Mouse (Mus musculus): ENCODE data around the gene Bcl9l. TPM values are rescaled to one million over a fixed set of nuclear protein-coding genes. Genes with fewer than 3 reads are reported as not detected.
A peak's percentile ranks its signal among the peaks of the same experiment; 100 is the strongest.

Bcl9l gene
- polyA plus RNA-seq, 1 experiment from 2014 or later, result 8.6 TPM

- Histone ChIP-seq H3K27ac (peak overlapping the region; percentile 49; the same call in 1 of the 2 replicates), H3K4me2 (no peak overlapping the region)
- ATAC-seq (ENCODE audit: low FRiP score), result no peak
Observed at GRCm38 (mm10) chr9:44510872-44511601, 28.4 kb downstream of the Bcl9l start.

DNA sequence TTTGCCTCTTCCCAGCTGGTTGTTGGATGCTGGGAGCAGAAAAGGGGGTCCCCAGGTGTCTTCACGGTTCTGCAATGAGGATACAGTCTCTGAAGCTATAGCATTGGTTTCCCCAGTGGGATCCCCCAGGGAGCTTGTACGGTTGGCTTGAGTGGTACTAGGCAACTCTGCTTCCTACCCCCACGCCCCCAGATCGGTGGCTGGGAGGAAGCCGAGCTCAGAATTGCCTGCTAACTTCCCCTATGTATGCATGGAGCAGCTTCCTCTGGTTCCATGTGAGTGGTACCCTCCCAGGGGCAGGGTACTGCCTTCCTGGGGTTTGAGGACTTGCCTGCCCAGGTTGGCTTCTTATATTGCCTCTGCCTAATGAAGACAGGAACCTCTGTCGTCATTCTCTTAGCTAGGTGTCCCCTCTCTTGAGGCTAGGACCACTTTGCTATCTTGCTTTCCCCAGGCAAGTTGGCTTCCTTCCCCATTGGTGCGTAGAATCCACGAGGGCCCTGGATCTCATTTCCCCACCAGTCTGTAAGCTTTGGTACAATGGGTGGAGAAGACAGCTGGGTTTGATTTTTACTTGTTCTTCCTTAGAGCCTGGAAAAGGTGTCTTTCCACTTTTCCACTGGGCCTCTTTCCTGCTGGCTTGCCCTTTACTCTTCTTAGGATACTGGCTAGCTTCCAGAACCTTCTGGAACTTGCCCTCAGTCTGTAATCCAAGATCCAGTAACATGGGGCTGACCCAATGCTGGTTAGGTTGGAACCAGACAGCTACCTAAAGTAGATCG, 29.5 kb downstream of the Bcl9l start:
- 69% methylated on average over 9 of the region's 9 CpGs for WGBS
- H3K27ac ChIP-seq, result no peak overlapping the region

More at GRCm38 (mm10) chr9:44510872-44511601, 28.4 kb downstream of the Bcl9l start:
- H3K27me3 ChIP-seq, result peaks cover 11% of the 10 kb centered on the region
- 77% methylated on average over 5 of the region's 5 CpGs for WGBS
- no peak overlapping the region for H3K9ac ChIP-seq
- H3K9me3 ChIP-seq, result no peaks in the 10 kb centered on the region
- H3K4me1 ChIP-seq (replicated peaks), result peaks cover 39% of the 10 kb centered on the region
- peaks cover 34% of the 10 kb centered on the region for H3K36me3 ChIP-seq
- H3K4me3 ChIP-seq, result no peak overlapping the region

GRCm38 (mm10) chr9:44512717-44513003, 30.0 kb downstream of the Bcl9l start:
- Histone ChIP-seq H3K4me3 (no peak overlapping the region), H3K27me3 (peaks cover 11% of the 10 kb centered on the region), H3K9ac (no peak overlapping the region), H3K4me1 (replicated peaks) (peaks cover 36% of the 10 kb centered on the region), H3K9me3 (no peaks in the 10 kb centered on the region), H3K36me3 (peaks cover 18% of the 10 kb centered on the region), H3K4me2 (no peak overlapping the region), H3K27ac (no peak overlapping the region)
- ATAC-seq (ENCODE audit: low FRiP score), result no peak
- WGBS, result 79% methylated on average over 3 of the region's 3 CpGs

More for the DNA sequence above, 29.5 kb downstream of the Bcl9l start:
- H3K4me3 ChIP-seq, result no peak overlapping the region
- H3K36me3 ChIP-seq, result peaks cover 23% of the 10 kb centered on the region
- H3K27me3 ChIP-seq, result peaks cover 11% of the 10 kb centered on the region
- H3K4me2 ChIP-seq, result no peak overlapping the region
- no peak for ATAC-seq (ENCODE audit: low FRiP score)
- no peaks in the 10 kb centered on the region for H3K9me3 ChIP-seq
- peaks cover 36% of the 10 kb centered on the region for H3K4me1 ChIP-seq (replicated peaks)
- H3K9ac ChIP-seq, result no peak overlapping the region

DNA sequence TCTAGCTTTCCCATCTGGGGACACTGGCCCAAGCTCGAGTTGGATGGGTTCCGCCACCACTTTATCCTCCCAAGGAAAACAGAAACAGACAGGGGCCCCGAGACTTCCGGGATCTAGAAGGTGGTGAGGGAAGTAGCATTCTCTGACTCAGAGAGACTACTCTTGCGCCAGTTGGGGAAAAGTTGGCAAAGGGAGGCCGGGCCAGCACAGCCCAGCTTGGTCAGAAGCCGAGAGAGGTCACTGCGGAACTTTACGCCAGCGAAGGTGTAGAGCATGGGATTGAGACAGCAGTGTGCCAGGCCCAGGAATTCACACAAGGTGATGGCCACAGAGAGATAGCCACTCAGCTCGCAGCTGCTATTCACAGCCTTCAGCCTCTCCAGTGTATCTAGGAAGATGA, 30.5 kb downstream of the Bcl9l start:
- H3K4me2 ChIP-seq, result no peak overlapping the region
- no peaks in the 10 kb centered on the region for H3K9me3 ChIP-seq
- H3K27ac ChIP-seq, result no peak overlapping the region
- H3K4me3 ChIP-seq, result no peak overlapping the region
- H3K27me3 ChIP-seq, result peaks cover 11% of the 10 kb centered on the region
- H3K4me1 ChIP-seq (replicated peaks), result peaks cover 38% of the 10 kb centered on the region
- ATAC-seq (ENCODE audit: low FRiP score), result no peak
- no peak overlapping the region for H3K9ac ChIP-seq
- 92% methylated on average over 11 of the region's 11 CpGs for WGBS
- peaks cover 13% of the 10 kb centered on the region for H3K36me3 ChIP-seq

- H3K4me3 ChIP-seq, result no peak overlapping the region
- no peak for ATAC-seq (ENCODE audit: low FRiP score)
- H3K9me3 ChIP-seq, result no peaks in the 10 kb centered on the region
- H3K9ac ChIP-seq, result no peak overlapping the region
- H3K36me3 ChIP-seq, result peaks cover 9% of the 10 kb centered on the region
- H3K4me2 ChIP-seq, result no peak overlapping the region
- peaks cover 37% of the 10 kb centered on the region for H3K4me1 ChIP-seq (replicated peaks)
- H3K27ac ChIP-seq, result no peak overlapping the region
- WGBS, result 79% methylated on average over 20 of the region's 20 CpGs
- peaks cover 7% of the 10 kb centered on the region for H3K27me3 ChIP-seq
Observed at GRCm38 (mm10) chr9:44513610-44514009, 31.0 kb downstream of the Bcl9l start.

DNA sequence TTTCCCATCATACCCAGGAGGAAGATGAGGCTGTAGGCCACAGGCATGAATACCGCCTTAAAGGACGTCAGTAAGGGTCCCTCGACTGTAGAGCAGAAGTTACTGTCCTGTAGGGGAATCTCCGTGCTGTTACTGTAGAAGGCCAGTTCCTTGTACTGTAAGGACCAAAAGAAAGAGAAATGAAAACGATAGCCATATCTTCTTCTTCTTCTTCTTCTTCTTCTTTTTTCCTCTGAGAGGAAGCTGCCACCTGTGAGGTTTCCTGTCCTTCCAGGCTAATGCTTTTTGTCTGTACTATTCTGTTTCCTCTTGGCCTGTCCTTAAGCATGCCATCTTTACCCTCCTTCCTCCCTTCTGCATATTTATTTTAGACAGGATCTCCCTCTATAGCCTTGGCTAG, 31.5 kb downstream of the Bcl9l start:
- no peak for ATAC-seq (ENCODE audit: low FRiP score)
- H3K9me3 ChIP-seq, result no peaks in the 10 kb centered on the region
- no peak overlapping the region for H3K27ac ChIP-seq
- WGBS, result 92% methylated on average over 5 of the region's 5 CpGs
- H3K4me1 ChIP-seq (replicated peaks), result peaks cover 31% of the 10 kb centered on the region
- H3K4me3 ChIP-seq, result no peak overlapping the region
- H3K9ac ChIP-seq, result no peak overlapping the region
- H3K27me3 ChIP-seq, result peaks cover 2% of the 10 kb centered on the region; the same call in 1 of the 2 replicates
- H3K4me2 ChIP-seq, result no peak overlapping the region
- peaks cover 3% of the 10 kb centered on the region for H3K36me3 ChIP-seq

- Histone ChIP-seq H3K4me3 (no peak overlapping the region), H3K27ac (no peak overlapping the region), H3K4me2 (no peak overlapping the region), H3K27me3 (no peaks in the 10 kb centered on the region), H3K36me3 (no peaks in the 10 kb centered on the region), H3K9ac (no peak overlapping the region), H3K4me1 (replicated peaks) (peaks cover 21% of the 10 kb centered on the region), H3K9me3 (no peaks in the 10 kb centered on the region)
- WGBS, result 76% methylated on average over 12 of the region's 12 CpGs
- ATAC-seq (ENCODE audit: low FRiP score), result no peak
Observed at GRCm38 (mm10) chr9:44515131-44515751, 32.6 kb downstream of the Bcl9l start.

DNA sequence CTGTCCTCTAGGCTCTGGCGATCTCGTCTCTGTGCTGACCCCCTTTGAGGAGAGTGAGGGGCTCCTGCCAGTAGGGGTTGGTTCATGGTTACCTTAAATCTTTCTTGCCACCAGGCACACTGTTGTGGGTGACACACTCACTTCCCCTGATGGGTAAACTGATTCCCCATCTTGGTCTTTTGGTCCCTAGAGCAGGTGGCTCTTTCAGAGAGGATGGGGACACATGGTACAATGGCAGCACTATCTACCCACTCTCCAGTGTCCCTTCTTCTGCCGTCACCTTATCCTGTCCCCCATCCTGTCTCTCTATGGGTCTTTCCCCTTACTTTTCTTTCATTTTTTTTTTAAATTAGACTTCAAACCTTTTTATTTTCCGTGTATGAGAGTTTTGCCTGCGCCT, 33.3 kb downstream of the Bcl9l start:
- no peaks in the 10 kb centered on the region for H3K27me3 ChIP-seq
- H3K9ac ChIP-seq, result no peak overlapping the region
- H3K4me2 ChIP-seq, result no peak overlapping the region
- H3K4me3 ChIP-seq, result no peak overlapping the region
- WGBS, result 91% methylated on average over 5 of the region's 5 CpGs
- no peak for ATAC-seq (ENCODE audit: low FRiP score)
- H3K27ac ChIP-seq, result no peak overlapping the region
- peaks cover 15% of the 10 kb centered on the region for H3K4me1 ChIP-seq (replicated peaks)
- no peaks in the 10 kb centered on the region for H3K36me3 ChIP-seq
- H3K9me3 ChIP-seq, result no peaks in the 10 kb centered on the region

- Histone ChIP-seq H3K27me3 (no peaks in the 10 kb centered on the region), H3K4me1 (replicated peaks) (0 out of 2 replicates have a peak, but pooled peaks cover 3% of the 10 kb centered on the region), H3K36me3 (no peaks in the 10 kb centered on the region), H3K4me2 (no peak overlapping the region), H3K9me3 (no peaks in the 10 kb centered on the region), H3K27ac (no peak overlapping the region), H3K4me3 (no peak overlapping the region), H3K9ac (no peak overlapping the region)
- ATAC-seq (ENCODE audit: low FRiP score), result no peak
- WGBS, result 80% methylated on average over 4 of the region's 4 CpGs
Observed at GRCm38 (mm10) chr9:44517368-44517767, 34.7 kb downstream of the Bcl9l start.

DNA sequence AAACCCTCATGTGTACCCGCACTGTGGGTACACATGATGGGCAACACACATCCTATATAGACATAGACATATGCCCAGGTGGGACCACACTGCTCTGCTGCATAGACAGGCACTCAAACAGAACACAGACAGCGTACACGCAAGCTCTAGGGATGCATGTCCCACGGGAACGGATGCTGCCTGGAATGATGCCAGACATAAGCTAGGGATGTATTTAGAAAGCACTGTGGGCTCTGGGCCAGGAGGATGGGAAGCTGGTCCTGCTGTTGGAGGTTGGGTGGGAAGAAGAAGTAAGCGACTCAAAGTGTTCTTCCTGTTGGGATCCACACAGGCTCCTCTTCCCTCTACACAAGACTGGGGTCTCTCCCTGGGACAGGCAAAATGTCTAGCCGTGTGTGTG, 35.4 kb downstream of the Bcl9l start:
- Histone ChIP-seq H3K4me1 (replicated peaks) (0 out of 2 replicates have a peak, but pooled peaks cover 3% of the 10 kb centered on the region), H3K4me2 (no peak overlapping the region), H3K27me3 (no peaks in the 10 kb centered on the region), H3K4me3 (no peak overlapping the region), H3K9me3 (no peaks in the 10 kb centered on the region), H3K9ac (no peak overlapping the region), H3K27ac (no peak overlapping the region), H3K36me3 (no peaks in the 10 kb centered on the region)
- no peak for ATAC-seq (ENCODE audit: low FRiP score)
- whole genome bisulfite sequencing, result 71% methylated on average over 7 of the region's 7 CpGs

GRCm38 (mm10) chr9:44521927-44522326, 39.3 kb downstream of the Bcl9l start:
- no peak overlapping the region for H3K4me3 ChIP-seq
- H3K27ac ChIP-seq, result no peak overlapping the region
- no peak overlapping the region for H3K4me2 ChIP-seq
- ATAC-seq (ENCODE audit: low FRiP score), result no peak
- H3K4me1 ChIP-seq (replicated peaks), result peaks cover 9% of the 10 kb centered on the region; the same call in 1 of the 2 replicates
- H3K36me3 ChIP-seq, result no peaks in the 10 kb centered on the region
- WGBS, result 81% methylated on average over 10 of the region's 10 CpGs
- H3K9me3 ChIP-seq, result no peaks in the 10 kb centered on the region
- no peak overlapping the region for H3K9ac ChIP-seq
- no peaks in the 10 kb centered on the region for H3K27me3 ChIP-seq

DNA sequence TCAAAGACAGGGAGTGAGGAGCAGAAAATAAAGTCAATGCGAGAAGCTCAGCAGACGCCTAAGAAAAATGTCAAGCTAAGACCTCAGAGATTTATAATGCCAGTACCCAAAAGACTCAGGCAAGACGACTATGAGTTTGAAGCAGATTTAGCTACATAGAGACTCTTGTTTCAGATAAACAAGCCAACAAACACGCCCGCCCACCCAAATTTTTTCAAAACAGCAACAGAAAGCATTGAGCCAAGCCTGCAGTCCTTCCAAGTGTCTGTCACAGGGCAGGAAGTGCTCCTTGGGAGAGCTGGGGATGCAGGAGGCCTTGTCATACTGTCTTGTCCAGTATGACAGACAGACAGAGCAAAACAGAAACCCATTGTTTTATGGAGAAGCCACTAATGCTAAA, 41.1 kb downstream of the Bcl9l start:
- H3K4me1 ChIP-seq (replicated peaks), result peaks cover 6% of the 10 kb centered on the region; the same call in 1 of the 2 replicates
- no peak for ATAC-seq (ENCODE audit: low FRiP score)
- WGBS, result 83% methylated on average over 5 of the region's 5 CpGs
- no peak overlapping the region for H3K9ac ChIP-seq
- H3K27ac ChIP-seq, result no peak overlapping the region
- no peak overlapping the region for H3K4me2 ChIP-seq
- H3K27me3 ChIP-seq, result no peaks in the 10 kb centered on the region
- no peak overlapping the region for H3K4me3 ChIP-seq
- no peaks in the 10 kb centered on the region for H3K9me3 ChIP-seq
- no peaks in the 10 kb centered on the region for H3K36me3 ChIP-seq

All from hindbrain, embryonic 13.5 days (tissue).